Mouse (Mus musculus) testis, adult 2 months (tissue): ENCODE measurements around the gene Zfp579.

Experiments used
- CTCF ChIP-seq: fragments of 200-500 bp; IDR thresholded peaks from 2 replicates; pipeline ENCODE4 v1.5.1; 2012; ENCODE audit warnings: low read depth, mild to moderate bottlenecking, inconsistent platforms, low read length, moderate library complexity; ENCODE audit not compliant: control insufficient read depth, insufficient read depth, insufficient replicate concordance
- POLR2A ChIP-seq: fragments of 200-500 bp; IDR thresholded peaks from 2 replicates; pipeline ENCODE4 v1.6.1; 2012; ENCODE audit warnings: low read depth, mild to moderate bottlenecking, inconsistent platforms, low read length, moderate library complexity; ENCODE audit not compliant: control insufficient read depth

DNA sequence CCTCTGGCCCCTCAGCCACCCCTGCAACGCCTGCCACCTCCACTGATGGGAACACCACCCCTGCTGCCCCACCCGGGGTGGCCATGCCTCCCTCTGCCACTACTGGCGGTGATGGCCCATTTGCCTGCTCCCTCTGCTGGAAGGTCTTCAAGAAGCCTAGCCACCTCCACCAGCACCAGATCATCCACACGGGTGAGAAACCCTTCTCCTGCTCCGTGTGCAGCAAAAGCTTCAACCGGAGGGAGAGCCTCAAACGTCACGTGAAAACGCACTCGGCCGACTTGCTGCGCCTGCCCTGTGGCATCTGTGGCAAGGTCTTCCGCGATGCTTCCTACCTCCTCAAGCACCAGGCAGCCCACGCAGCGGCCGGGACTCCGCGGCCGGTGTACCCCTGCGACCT, 34.0 kb upstream of the Zfp579 start:
- TF ChIP-seq POLR2A: no peak
- no peak for TF ChIP-seq CTCF
